Mouse (Mus musculus) embryonic fibroblast, embryonic 13.5 days (primary cell): ENCODE results near the gene Loxl1. TPM values are rescaled to one million over a fixed set of nuclear protein-coding genes. Genes with fewer than 3 reads are reported as not detected.
A peak's percentile ranks its signal among the peaks of the same experiment; 100 is the strongest.
"Not testable (repeated sequence)": the region's sequence is repeated elsewhere in the genome, so short reads cannot be mapped to it uniquely, and the experiment has no call there.

Source experiments
- H3K27ac ChIP-seq: 2 replicates; pipeline ENCODE4 v1.5.1; 2012; ENCODE audit warnings: low read length, control low read depth, inconsistent platforms; ENCODE audit not compliant: insufficient read depth
- H3K4me1 ChIP-seq: 2 replicates; pipeline ENCODE4 v1.6.1; 2011; ENCODE audit warnings: low read length; ENCODE audit not compliant: control insufficient read depth, insufficient read depth
- H3K4me3 ChIP-seq: 2 replicates; pipeline ENCODE4 v1.5.1; 2011; ENCODE audit warnings: mild to moderate bottlenecking, control low read depth, low read length; ENCODE audit not compliant: insufficient read depth
- CTCF ChIP-seq: IDR thresholded peaks from 2 replicates; pipeline ENCODE4 v1.5.1; 2011; ENCODE audit warnings: mild to moderate bottlenecking, control low read depth, low read length, moderate library complexity, borderline replicate concordance; ENCODE audit not compliant: insufficient read depth
- POLR2A ChIP-seq: IDR thresholded peaks from 2 replicates; pipeline ENCODE4 v1.6.1; 2011; ENCODE audit warnings: low read depth, mild to moderate bottlenecking, control low read depth, low read length, moderate library complexity
- polyA plus RNA-seq: library from polyadenylated mRNA; stranded (reverse); fragments of >200 nt; gene quantifications from 2 replicates; pipeline ENCODE4 v1.2.4, GENCODE M21; 2011; ENCODE audit warnings: low read depth; ENCODE audit not compliant: missing spikeins, insufficient read length

Gene Loxl1
- polyA plus RNA-seq, 1 experiment, result 158 TPM

- peaks cover 12% of the 10 kb centered on the region for H3K4me1 ChIP-seq
- H3K27ac ChIP-seq, result no peak overlapping the region
- no peak overlapping the region for H3K4me3 ChIP-seq
- no peak for TF ChIP-seq POLR2A
- no peak for TF ChIP-seq CTCF
These were observed 57.9 kb downstream of the Loxl1 start for GRCm38 (mm10) chr9:58255105-58255504.

GRCm38 (mm10) chr9:58253805-58254122 is 59.2 kb downstream of the Loxl1 start:
- Histone ChIP-seq H3K27ac (peak overlapping the region; percentile 27), H3K4me1 (peaks cover 12% of the 10 kb centered on the region), H3K4me3 (peak overlapping the region; percentile 58)

DNA sequence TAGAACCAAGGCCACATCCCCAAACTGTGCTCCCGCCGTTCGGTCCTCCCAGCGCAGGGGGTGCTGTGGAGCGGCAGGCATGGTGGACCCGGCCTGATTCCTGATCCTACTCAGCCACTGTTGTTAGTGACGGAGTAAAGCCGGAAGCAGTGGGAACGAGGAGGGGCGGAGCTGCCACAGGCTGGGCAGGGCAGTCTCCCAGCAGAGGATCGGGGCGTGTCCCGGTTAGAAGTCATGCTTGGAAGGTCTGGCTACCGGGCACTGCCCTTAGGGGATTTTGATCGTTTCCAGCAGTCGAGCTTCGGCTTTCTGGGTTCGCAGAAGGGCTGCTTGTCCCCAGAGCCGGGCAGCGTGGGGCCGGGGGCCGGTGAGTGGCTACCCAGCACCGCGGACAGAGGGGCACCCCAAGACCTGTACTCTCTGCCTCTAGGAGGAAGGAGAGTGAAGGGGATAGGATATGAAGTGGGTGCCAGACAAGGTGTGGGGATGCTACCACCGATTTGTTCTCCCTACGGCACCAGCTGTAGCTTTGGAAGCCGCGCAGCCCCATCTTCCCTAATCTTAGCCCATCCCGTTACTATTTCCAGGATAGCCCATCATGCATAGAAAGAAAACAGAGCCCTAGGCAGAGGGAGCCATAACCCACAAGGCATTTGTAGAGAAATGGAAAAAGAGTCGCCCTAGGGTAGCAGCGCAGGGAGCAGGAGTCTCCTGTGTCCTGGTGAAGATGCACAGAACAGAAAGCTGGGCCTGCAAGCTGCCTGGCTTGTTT is 59.8 kb downstream of the Loxl1 start, which contains the start of gene Stoml1:
Gene Stoml1 (plus strand): TSS at position 132 of the 772 bp plus-strand sequence.
- TF ChIP-seq POLR2A, result peak; percentile 84
- peak; percentile 97 for TF ChIP-seq CTCF
- H3K27ac ChIP-seq, result peak within 1 kb of the TSS; percentile 27
- peaks cover 12% of the 10 kb centered on the region for H3K4me1 ChIP-seq
- H3K4me3 ChIP-seq, result peak within 1 kb of the TSS; percentile 58

DNA sequence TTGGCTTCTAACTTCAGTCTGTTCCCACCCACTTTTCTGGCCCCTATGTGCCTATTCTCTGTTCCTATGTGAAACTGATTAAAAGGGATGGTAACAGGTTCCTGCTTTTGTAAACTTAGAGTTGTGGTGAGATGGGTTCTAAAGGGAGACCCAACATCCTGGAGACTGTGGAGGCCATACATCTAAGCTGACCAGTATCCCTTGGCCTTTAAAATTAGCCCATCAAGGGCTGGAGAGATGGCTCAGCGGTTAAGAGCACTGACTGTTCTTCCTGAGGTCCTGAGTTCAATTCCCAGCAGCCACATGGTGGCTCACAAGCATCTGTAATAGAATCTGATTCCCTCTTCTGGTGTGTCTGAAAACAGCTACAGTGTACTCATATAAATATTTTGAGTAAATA is 62.3 kb downstream of the Loxl1 start:
- not testable (repeated sequence) for H3K27ac ChIP-seq, H3K4me1 ChIP-seq, H3K4me3 ChIP-seq

DNA sequence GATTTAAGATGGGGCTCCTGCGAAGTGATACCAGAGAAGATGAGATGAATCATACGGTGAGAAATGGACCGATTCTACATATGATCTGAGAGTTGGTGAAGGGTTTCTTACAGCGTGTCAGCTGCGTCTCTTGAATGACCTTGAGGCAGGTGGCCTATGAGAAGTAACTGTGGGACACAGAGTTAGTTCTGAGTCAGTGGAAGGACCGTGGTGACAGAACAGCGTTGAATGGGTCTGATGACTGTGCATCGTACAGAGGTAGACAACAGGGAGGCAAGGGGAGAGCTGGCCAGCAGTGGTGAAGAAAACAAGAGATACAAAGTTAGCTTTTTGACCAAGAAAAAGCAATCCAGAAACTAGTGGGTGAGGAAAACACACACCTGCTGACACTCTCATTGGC is 62.7 kb downstream of the Loxl1 start:
- Histone ChIP-seq H3K4me3 (no peak overlapping the region), H3K27ac (peak overlapping the region; percentile 87), H3K4me1 (peaks cover 7% of the 10 kb centered on the region)
- no peak for TF ChIP-seq CTCF
- no peak for TF ChIP-seq POLR2A

DNA sequence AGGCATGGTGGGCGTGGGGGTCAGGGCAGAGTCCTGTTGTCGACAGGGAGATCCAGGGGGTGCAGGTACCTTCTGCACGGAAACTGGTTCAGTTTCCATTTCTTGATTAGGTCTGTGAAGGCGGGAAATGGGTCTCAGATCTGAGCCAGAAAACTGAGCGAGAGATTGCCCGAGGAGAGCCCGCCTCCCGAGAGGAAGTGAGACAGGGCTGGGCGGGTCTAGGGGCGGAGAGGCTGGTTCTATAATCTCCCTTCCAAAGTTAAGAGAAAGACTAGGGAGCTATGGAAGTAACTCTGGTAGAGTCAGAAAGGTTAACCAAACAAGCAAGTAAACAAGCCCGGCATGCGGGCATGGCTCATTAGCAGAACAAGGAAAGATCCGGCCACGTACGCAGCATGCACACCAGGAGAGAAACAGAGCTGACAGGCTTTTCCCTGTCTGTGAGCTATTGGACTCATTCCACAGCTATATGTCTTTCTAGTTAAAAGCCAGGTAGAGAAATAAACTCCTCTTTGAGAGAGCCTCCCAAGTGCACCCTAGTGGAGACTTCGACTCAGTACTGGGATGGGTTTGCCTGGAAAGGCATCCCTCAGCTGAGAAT is 63.3 kb downstream of the Loxl1 start, which contains the start of gene Pml:
Gene Pml (minus strand): TSS at position 195 of the 601 bp plus-strand sequence.
- TF ChIP-seq POLR2A, result peak; percentile 76
- TF ChIP-seq CTCF, result no peak
- Histone ChIP-seq H3K4me3 (peak within 1 kb of the TSS; percentile 68), H3K4me1 (peaks cover 7% of the 10 kb centered on the region), H3K27ac (peak within 1 kb of the TSS; percentile 87)

DNA sequence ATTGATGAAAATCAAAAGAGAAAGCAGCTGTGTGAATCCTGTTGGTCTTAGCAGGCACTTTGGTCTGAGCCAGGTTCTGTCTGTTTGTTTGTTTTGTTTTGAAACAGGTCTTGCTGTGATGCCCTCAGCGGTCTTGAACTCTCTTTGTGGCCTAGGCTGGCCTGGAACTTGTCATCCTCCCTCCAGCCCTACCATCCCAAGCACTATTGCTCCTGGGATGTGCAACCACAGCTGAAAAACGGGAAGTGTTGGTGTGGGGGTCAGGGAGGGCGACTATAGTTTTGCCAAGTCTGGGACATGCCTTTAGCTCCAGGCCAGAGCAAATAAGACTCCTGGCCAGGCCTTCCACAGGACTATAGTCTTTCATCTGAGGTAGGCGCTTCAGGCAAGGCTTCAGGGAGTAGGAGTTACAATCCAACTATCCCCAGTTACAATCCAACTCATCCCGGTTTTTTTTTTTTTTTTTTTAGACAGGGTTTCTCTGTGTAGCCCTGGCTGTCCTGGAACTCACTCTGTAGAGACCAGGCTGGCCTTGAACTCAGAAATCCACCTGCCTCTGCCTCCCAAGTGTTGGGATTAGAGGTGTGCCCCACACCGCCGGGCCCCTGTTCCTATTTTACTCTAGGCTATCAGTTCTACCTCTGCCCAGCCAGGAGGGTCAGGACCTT is 64.1 kb downstream of the Loxl1 start:
- peak; percentile 16; the same call in 1 of the 2 replicates for TF ChIP-seq POLR2A
- no peak for TF ChIP-seq CTCF
- Histone ChIP-seq H3K4me3 (peak overlapping the region; percentile 68), H3K4me1 (peaks cover 3% of the 10 kb centered on the region; the same call in 1 of the 2 replicates), H3K27ac (peak overlapping the region; percentile 70)

DNA sequence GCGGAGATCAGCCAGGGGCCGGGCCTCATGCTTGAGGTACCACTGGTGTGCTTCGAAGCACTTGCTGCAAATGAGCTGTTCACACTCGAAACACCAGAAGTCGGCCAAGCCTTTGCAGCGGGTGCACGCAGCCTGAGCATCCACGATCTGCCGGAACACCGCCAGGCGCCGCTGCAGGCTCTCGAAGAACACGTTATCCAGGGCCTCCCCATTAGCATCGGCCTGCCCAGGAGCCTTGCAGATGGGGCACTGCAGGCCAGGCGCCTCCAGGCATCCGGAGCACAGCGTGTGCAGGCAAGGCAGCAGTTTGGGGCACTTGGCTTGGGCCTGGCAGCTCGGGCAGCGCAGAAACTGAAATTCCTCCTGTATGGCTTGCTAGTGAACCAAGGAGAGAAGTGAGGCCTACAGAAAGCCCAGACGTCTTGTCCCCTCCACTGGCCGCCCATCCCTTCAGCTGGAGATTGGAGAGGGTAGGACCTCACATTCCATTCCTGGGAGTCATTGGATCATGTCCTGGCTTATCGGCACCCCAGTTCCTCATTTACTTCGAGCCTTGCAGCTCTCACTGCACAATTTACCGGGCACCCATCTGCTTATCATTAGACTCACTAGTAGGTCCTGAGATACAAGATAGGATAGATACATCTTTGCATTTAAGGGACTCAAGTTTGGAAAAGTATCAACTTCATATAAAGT is 65.8 kb downstream of the Loxl1 start:
- Histone ChIP-seq H3K4me1 (peaks cover 4% of the 10 kb centered on the region), H3K27ac (peak overlapping the region; percentile 70), H3K4me3 (peak overlapping the region; percentile 42)
- TF ChIP-seq CTCF (peak; percentile 84), POLR2A (peak; percentile 48; the same call in 1 of the 2 replicates)

DNA sequence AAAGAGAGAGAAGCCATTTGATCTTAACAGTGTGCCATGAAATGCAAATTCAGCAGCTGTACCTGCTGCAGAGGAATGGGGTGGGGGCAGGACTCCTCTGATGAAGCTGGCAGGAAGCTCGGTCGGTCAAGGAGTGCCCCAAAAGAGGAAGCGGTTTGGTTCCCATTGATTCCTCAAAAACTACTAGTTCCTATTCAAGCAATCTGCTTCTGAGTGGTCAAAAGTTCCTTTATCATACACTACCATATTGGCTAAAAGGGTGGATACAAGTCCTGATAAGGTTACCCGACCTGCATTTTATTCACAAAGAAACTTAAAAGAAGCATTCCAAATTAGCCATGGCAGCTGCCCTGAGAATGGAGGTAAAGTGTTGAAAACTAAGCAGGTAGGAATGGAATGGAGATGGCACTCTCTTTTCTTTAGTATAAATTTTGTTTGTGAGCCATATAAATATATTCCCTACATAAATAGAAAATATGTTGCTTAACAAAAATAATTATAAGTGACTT is 66.8 kb downstream of the Loxl1 start:
- Histone ChIP-seq H3K27ac (no peak overlapping the region), H3K4me3 (peak overlapping the region; percentile 33), H3K4me1 (peaks cover 6% of the 10 kb centered on the region)
- TF ChIP-seq POLR2A (no peak), CTCF (no peak)

GRCm38 (mm10) chr9:58243696-58244095 is 69.3 kb downstream of the Loxl1 start:
- no peak overlapping the region for H3K27ac ChIP-seq
- H3K4me1 ChIP-seq, result peaks cover 3% of the 10 kb centered on the region
- no peak overlapping the region for H3K4me3 ChIP-seq
- no peak for TF ChIP-seq POLR2A
- TF ChIP-seq CTCF, result no peak
